Mouse (Mus musculus) splenic B cell, adult 2 months (primary cell): ENCODE results near the gene Obsl1.

Experiments
- DNase-seq: peaks from one replicate; pipeline ENCODE4 v3.0.0-alpha.2; 2011; ENCODE audit warnings: low read depth, low spot score
- H3K27me3 ChIP-seq: 2 replicates; pipeline ENCODE4 v1.6.1; 2012; ENCODE audit warnings: mild to moderate bottlenecking, low read length, moderate library complexity, mixed read lengths; ENCODE audit not compliant: control insufficient read depth, poor library complexity, insufficient read depth, severe bottlenecking
- H3K36me3 ChIP-seq: 2 replicates; pipeline ENCODE4 v1.6.1; 2012; ENCODE audit warnings: mild to moderate bottlenecking, low read length, moderate library complexity, mixed read lengths; ENCODE audit not compliant: control insufficient read depth, poor library complexity, insufficient read depth, severe bottlenecking

The Obsl1 gene

GRCm38 (mm10) chr1:75458789-75459684 lies 47.2 kb downstream of the Obsl1 start:
- H3K36me3 ChIP-seq = no peaks in the 10 kb centered on the region

GRCm38 (mm10) chr1:75458025-75458788 lies 48.0 kb downstream of the Obsl1 start:
- Histone ChIP-seq H3K27me3 (peaks cover 3% of the 10 kb centered on the region), H3K36me3 (no peaks in the 10 kb centered on the region)
- DNase-seq = peak; percentile 18

More at GRCm38 (mm10) chr1:75458789-75459684, 47.2 kb downstream of the Obsl1 start:
- no peak for DNase-seq
- peaks cover 3% of the 10 kb centered on the region; the same call in 1 of the 2 replicates for H3K27me3 ChIP-seq

DNA sequence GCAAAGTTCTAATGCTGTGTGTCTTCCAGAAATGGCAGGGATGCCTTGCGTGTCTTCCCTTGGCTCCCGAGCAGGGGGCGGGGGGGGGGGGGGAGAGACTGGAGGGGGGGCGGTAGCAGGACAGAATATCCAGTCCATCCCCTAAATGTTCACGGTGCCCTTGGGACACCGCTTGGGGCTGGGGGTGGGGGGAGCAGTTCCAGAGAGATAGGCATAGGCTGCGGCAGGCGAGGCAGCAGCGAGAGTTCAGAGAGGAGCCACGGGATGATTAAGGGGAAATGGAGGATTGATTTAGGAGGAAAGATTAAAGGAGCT lies 48.6 kb downstream of the Obsl1 start:
- no peak for DNase-seq
- H3K27me3 ChIP-seq = peaks cover 3% of the 10 kb centered on the region

DNA sequence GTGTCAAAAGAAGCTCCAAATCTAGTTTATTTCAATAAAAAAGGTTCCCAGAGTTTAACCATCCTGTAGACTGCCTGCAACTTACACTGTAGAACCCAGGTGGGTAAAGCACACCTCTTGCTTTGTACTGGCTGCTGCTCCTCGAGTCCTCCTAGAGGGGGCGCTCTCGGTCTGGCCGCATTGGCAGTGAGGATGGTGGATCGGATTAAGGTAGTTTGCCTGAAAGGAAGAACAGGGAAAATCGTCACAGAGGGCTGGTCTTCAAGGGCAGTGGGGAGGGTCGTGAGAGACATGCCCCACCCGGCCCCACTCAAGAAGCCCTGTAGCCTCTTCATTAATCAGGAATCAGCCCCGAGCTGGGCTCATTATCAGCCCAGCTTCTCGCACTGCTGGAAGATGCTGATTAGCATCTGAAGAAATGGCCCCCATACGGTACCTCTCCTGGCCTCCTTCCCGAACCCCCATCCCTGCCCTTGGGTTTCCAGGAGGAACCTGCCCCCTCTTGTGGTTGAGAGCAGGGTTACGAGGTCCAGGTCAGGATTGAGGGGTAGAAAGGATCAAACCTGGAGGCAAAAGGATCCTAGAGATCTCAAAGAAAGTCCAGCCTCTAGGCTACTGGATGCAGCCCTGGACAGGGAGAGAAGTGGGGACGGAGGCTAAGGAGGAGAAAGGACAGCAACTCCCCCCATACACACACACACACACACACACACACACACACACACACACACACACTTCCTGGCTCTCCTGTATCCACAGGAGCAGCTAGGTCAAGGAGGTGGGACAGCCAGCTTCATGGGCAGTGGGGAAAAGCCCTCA lies 49.3 kb downstream of the Obsl1 start:
- Histone ChIP-seq H3K36me3 (no peaks in the 10 kb centered on the region), H3K27me3 (peaks cover 3% of the 10 kb centered on the region)
- DNase-seq = peak; percentile 18

More for the DNA sequence above, 48.6 kb downstream of the Obsl1 start:
- H3K36me3 ChIP-seq = no peaks in the 10 kb centered on the region

GRCm38 (mm10) chr1:75455948-75456347 lies 50.3 kb downstream of the Obsl1 start:
- no peaks in the 10 kb centered on the region for H3K36me3 ChIP-seq
- DNase-seq = no peak
- H3K27me3 ChIP-seq = peaks cover 3% of the 10 kb centered on the region

GRCm38 (mm10) chr1:75455433-75455832 lies 50.8 kb downstream of the Obsl1 start:
- Histone ChIP-seq H3K27me3 (peaks cover 3% of the 10 kb centered on the region), H3K36me3 (no peaks in the 10 kb centered on the region)
- DNase-seq = no peak

- DNase-seq = no peak
- Histone ChIP-seq H3K27me3 (peaks cover 2% of the 10 kb centered on the region), H3K36me3 (no peaks in the 10 kb centered on the region)
Observed at GRCm38 (mm10) chr1:75451900-75452299, 54.4 kb downstream of the Obsl1 start.

DNA sequence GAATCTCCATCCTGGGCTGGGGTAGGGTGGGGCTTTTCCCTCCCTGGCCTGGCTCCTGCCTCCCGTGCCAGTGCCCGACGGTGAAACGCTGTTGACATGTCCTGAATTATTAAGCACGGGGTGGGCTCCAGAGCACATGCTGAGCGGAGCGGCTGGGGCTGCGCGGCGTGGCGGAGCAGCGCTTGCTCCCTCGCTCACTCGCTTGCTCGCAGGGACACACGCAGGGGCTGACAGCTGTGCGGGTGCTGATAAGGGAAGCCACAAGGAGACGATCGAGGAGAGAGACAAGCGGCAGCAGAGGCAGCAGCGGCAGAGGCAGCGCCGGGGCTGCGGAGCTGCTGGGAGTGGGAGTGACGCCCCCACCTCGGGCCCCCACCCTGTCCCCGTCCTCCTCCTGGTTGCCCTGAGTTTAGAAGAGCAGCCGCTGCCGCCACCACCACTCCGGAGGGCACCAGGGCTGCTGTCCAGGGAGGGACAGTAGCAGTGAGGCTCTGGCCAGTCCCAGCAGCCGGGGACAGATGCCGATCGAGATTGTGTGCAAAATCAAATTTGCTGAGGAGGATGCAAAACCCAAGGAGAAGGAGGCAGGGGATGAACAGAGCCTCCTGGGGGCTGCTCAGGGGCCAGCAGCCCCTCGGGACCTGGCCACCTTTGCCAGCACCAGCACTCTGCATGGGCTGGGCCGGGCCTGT lies 55.8 kb downstream of the Obsl1 start, which contains the start of gene Asic4:
Gene Asic4, plus strand, starts transcription at position 123 of the 692 bp plus-strand sequence.
- DNase-seq = no peak
- peaks cover 5% of the 10 kb centered on the region for H3K27me3 ChIP-seq
- H3K36me3 ChIP-seq = no peaks in the 10 kb centered on the region

- DNase-seq = no peak
- no peaks in the 10 kb centered on the region for H3K36me3 ChIP-seq
- peaks cover 5% of the 10 kb centered on the region for H3K27me3 ChIP-seq
Observed at GRCm38 (mm10) chr1:75449377-75450135, 56.7 kb downstream of the Obsl1 start.

- Histone ChIP-seq H3K27me3 (peaks cover 5% of the 10 kb centered on the region), H3K36me3 (no peaks in the 10 kb centered on the region)
- no peak for DNase-seq
Observed at GRCm38 (mm10) chr1:75448937-75449336, 57.3 kb downstream of the Obsl1 start.

GRCm38 (mm10) chr1:75448052-75448431 lies 58.2 kb downstream of the Obsl1 start:
- peaks cover 5% of the 10 kb centered on the region for H3K27me3 ChIP-seq
- DNase-seq = no peak
- H3K36me3 ChIP-seq = no peaks in the 10 kb centered on the region

- Histone ChIP-seq H3K27me3 (peaks cover 5% of the 10 kb centered on the region), H3K36me3 (no peaks in the 10 kb centered on the region)
- peak; percentile 20 for DNase-seq
Observed at GRCm38 (mm10) chr1:75447265-75448051, 58.8 kb downstream of the Obsl1 start.

GRCm38 (mm10) chr1:75446656-75447055 lies 59.6 kb downstream of the Obsl1 start:
- DNase-seq = no peak

More at GRCm38 (mm10) chr1:75446656-75447055, 59.6 kb downstream of the Obsl1 start:
- Histone ChIP-seq H3K36me3 (no peaks in the 10 kb centered on the region), H3K27me3 (peaks cover 5% of the 10 kb centered on the region)
